Mouse (Mus musculus): Measurements from ENCODE around the gene Grm3.

The Grm3 gene

GRCm38 (mm10) chr5:9724956-9725600 lies at the start of gene Grm3:
TSS of gene Grm3 (minus strand) at chr5:9725170.
- in situ Hi-C loops (cut with MboI, MseI), result no loop called here

- in situ Hi-C loops (cut with MboI, MseI), result no loop called here
These were observed 30.8 kb upstream of the Grm3 start for GRCm38 (mm10) chr5:9755751-9756150.

GRCm38 (mm10) chr5:9748184-9748583 lies 23.2 kb upstream of the Grm3 start:
- in situ Hi-C loops (cut with MboI, MseI), result loop anchor here (10.0 kb wide), 1 partner anchor 523 kb away; no protein-coding TSS in a partner anchor

- in situ Hi-C loops (cut with MboI, MseI), result loop anchor here (10.0 kb wide), 1 partner anchor 519 kb away; no protein-coding TSS in a partner anchor
These were observed 19.1 kb upstream of the Grm3 start for GRCm38 (mm10) chr5:9744120-9744519.

- in situ Hi-C loops (cut with MboI, MseI), result no loop called here
These were observed 765 bp upstream of the Grm3 start for GRCm38 (mm10) chr5:9725601-9726268.

- in situ Hi-C loops (cut with MboI, MseI), result no loop called here
These were observed 549 bp downstream of the Grm3 start for GRCm38 (mm10) chr5:9724287-9724955.

GRCm38 (mm10) chr5:9721136-9721535 lies 3.8 kb downstream of the Grm3 start:
- in situ Hi-C loops (cut with MboI, MseI), result no loop called here

GRCm38 (mm10) chr5:9716295-9716694 lies 8.7 kb downstream of the Grm3 start:
- in situ Hi-C loops (cut with MboI, MseI), result no loop called here

GRCm38 (mm10) chr5:9707096-9707495 lies 17.9 kb downstream of the Grm3 start:
- in situ Hi-C loops (cut with MboI, MseI), result no loop called here

GRCm38 (mm10) chr5:9703385-9704009 lies 21.5 kb downstream of the Grm3 start:
- in situ Hi-C loops (cut with MboI, MseI), result no loop called here

- in situ Hi-C loops (cut with MboI, MseI), result no loop called here
These were observed 22.1 kb downstream of the Grm3 start for GRCm38 (mm10) chr5:9702656-9703384.

GRCm38 (mm10) chr5:9692333-9692732 lies 32.6 kb downstream of the Grm3 start:
- in situ Hi-C loops (cut with MboI, MseI), result no loop called here

- in situ Hi-C loops (cut with MboI, MseI), result no loop called here
These were observed 34.2 kb downstream of the Grm3 start for GRCm38 (mm10) chr5:9690599-9691242.

- in situ Hi-C loops (cut with MboI, MseI), result no loop called here
These were observed 34.8 kb downstream of the Grm3 start for GRCm38 (mm10) chr5:9690192-9690591.

GRCm38 (mm10) chr5:9683204-9683603 lies 41.8 kb downstream of the Grm3 start:
- in situ Hi-C loops (cut with MboI, MseI), result no loop called here

GRCm38 (mm10) chr5:9669002-9669401 lies 56.0 kb downstream of the Grm3 start:
- in situ Hi-C loops (cut with MboI, MseI), result no loop called here

- in situ Hi-C loops (cut with MboI, MseI), result no loop called here
These were observed 61.6 kb downstream of the Grm3 start for GRCm38 (mm10) chr5:9663416-9663815.

- in situ Hi-C loops (cut with MboI, MseI), result no loop called here
These were observed 62.9 kb downstream of the Grm3 start for GRCm38 (mm10) chr5:9661870-9662589.

GRCm38 (mm10) chr5:9638612-9639011 lies 86.4 kb downstream of the Grm3 start:
- in situ Hi-C loops (cut with MboI, MseI), result no loop called here

GRCm38 (mm10) chr5:9627220-9627619 lies 97.8 kb downstream of the Grm3 start:
- in situ Hi-C loops (cut with MboI, MseI), result no loop called here
